ENCODE assay signal across 8 mouse cellular contexts in the genomic region with DNA sequence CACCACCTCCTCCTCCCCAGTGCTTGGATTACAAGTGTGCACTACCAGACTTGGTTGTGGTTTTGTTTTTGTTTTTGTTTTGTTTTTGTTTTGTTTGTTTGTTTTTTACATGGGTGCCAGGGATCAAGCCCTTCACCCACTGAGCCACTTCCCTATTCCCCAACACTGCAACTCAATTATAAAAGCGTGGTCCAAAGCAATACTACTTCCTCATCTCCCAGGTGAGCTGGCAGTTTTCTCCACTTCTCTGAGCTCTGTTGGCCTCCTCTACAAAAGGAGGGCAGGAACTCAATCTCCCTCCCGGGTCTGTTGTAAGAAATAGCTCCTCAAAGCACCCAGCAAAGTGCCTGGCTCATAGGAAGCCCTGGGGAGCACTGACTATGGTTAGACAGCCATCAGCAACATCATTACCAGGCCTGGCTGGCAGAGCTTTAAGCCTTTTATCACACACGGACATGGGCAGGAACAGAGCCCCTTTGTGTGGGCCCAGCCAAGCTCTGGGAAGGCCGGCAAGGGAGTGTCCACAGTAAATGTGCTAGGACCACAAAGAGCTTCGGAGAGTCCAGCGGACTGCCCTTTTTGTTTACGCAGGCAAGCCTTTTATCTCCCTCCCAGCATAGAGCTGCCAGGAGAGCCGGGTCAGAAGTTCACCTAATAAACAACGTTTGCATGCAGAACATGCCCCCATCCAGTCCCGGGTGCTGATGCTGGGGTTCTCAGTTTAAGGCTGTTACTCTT. TPM values are rescaled to one million over a fixed set of nuclear protein-coding genes. Genes with fewer than 3 reads are reported as not detected.
A peak's percentile ranks its signal among the peaks of the same experiment; 100 is the strongest.
DNase-seq lines count a peak whose midpoint lies in the region; ATAC-seq lines count a peak whose summit lies in the region.

No protein-coding gene starts in this region.

- no peaks in the 10 kb centered on the region for H3K27me3 ChIP-seq in heart, embryonic 13.5 days (replicated peaks)
- H3K27me3 ChIP-seq in embryonic facial prominence, embryonic 12.5 days, result no peaks in the 10 kb centered on the region
- H3K27me3 ChIP-seq in midbrain, embryonic 16.5 days (ENCODE audit: control insufficient read depth, insufficient read depth, low read depth, low read length), result no peaks in the 10 kb centered on the region

- peak overlapping the region; percentile 48 for H3K27ac ChIP-seq in heart, embryonic 13.5 days (replicated peaks)
- no peak overlapping the region for H3K27ac ChIP-seq in embryonic facial prominence, embryonic 12.5 days
- no peak overlapping the region for H3K27ac ChIP-seq in midbrain, embryonic 16.5 days (ENCODE audit: low read length)

- H3K4me1 ChIP-seq in heart, embryonic 13.5 days, result peaks cover 13% of the 10 kb centered on the region
- peaks cover 4% of the 10 kb centered on the region; the same call in 1 of the 2 replicates for H3K4me1 ChIP-seq in embryonic facial prominence, embryonic 12.5 days
- H3K4me1 ChIP-seq in midbrain, embryonic 16.5 days (ENCODE audit: control insufficient read depth, insufficient read depth, low read length), result no peaks in the 10 kb centered on the region

- no peaks in the 10 kb centered on the region for H3K36me3 ChIP-seq in heart, embryonic 13.5 days
- no peaks in the 10 kb centered on the region for H3K36me3 ChIP-seq in embryonic facial prominence, embryonic 12.5 days
- H3K36me3 ChIP-seq in midbrain, embryonic 16.5 days (ENCODE audit: control insufficient read depth, insufficient read depth, low read length), result no peaks in the 10 kb centered on the region

- H3K9ac ChIP-seq in heart, embryonic 13.5 days, result no peak overlapping the region
- no peak overlapping the region for H3K9ac ChIP-seq in embryonic facial prominence, embryonic 12.5 days
- H3K9ac ChIP-seq in midbrain, embryonic 16.5 days (ENCODE audit: low read depth, low read length), result no peak overlapping the region

- no peak overlapping the region for H3K4me3 ChIP-seq in heart, embryonic 13.5 days
- H3K4me3 ChIP-seq in embryonic facial prominence, embryonic 12.5 days, result no peak overlapping the region
- no peak overlapping the region for H3K4me3 ChIP-seq in midbrain, embryonic 16.5 days (ENCODE audit: low read depth, low read length)

- no peaks in the 10 kb centered on the region for H3K9me3 ChIP-seq in heart, embryonic 13.5 days
- no peaks in the 10 kb centered on the region for H3K9me3 ChIP-seq in embryonic facial prominence, embryonic 12.5 days
- H3K9me3 ChIP-seq in midbrain, embryonic 16.5 days (replicated peaks; ENCODE audit: control insufficient read depth, low read length, poor library complexity, severe bottlenecking), result no peaks in the 10 kb centered on the region

- WGBS in heart, embryonic 13.5 days, result 23% methylated on average over 10 of the region's 10 CpGs
- 23% methylated on average over 10 of the region's 10 CpGs for WGBS in embryonic facial prominence, embryonic 12.5 days
- WGBS in midbrain, embryonic 16.5 days, result 17% methylated on average over 10 of the region's 10 CpGs

- no peak for ATAC-seq in heart, embryonic 13.5 days (ENCODE audit: extremely low read depth, insufficient number of reproducible peaks, low FRiP score, low TSS enrichment)
- ATAC-seq in embryonic facial prominence, embryonic 12.5 days (ENCODE audit: insufficient number of reproducible peaks, insufficient read depth, low FRiP score, low TSS enrichment), result peak; percentile 35; the same call in 1 of the 2 replicates
- peak; percentile 58; the same call in 1 of the 2 replicates for ATAC-seq in midbrain, embryonic 16.5 days

- no peak for DNase-seq in heart, adult 11 months
- peak; percentile 32 to 49 for DNase-seq in layer of hippocampus, postnatal 10 days (ENCODE audit: low spot score in 2 of 2)
- DNase-seq in thymus, postnatal 14 days, result no peak
- DNase-seq in gastrocnemius, adult 8-10 months (ENCODE audit: low spot score in 2 of 2), result no peak
- DNase-seq in urinary bladder, adult 18-20 months (ENCODE audit: low spot score in 2 of 2), result no peak

- H3K4me2 ChIP-seq in heart, embryonic 13.5 days, result no peak overlapping the region
- H3K4me2 ChIP-seq in embryonic facial prominence, embryonic 12.5 days (replicated peaks), result no peak overlapping the region
- H3K4me2 ChIP-seq in midbrain, embryonic 16.5 days (ENCODE audit: low read length), result no peak overlapping the region

RNA-seq across cellular contexts. Expression of gene Dkk3, which starts 11.3 kb away (rescaled TPM):
- polyA plus RNA-seq in heart, embryonic 13.5 days (2015; fragmentation: Nextera tagmentation; extraction: Ambion mirVana), result 74.7 and 91.0 TPM in 2 replicates
- polyA plus RNA-seq in embryonic facial prominence, embryonic 12.5 days (2016; fragmentation: Nextera tagmentation; extraction: Ambion mirVana), result 40.1 and 46.8 TPM in 2 replicates
- 100 to 1,000 TPM; 137 to 138 TPM for total RNA-seq in layer of hippocampus, postnatal 10 days (2021)
- 26.9 and 35.1 TPM in 2 replicates for polyA plus RNA-seq in midbrain, embryonic 16.5 days (2015; fragmentation: Nextera tagmentation; extraction: Ambion mirVana)
- 10 to 100 TPM in 2 of 4 experiments, 1 to 10 TPM in 2; 4.8 to 19.6 (median 8.7) TPM for total RNA-seq in gastrocnemius, adult 8-10 months (2022)

RNA-seq across cellular contexts. Expression of gene Mical2, which starts 55.5 kb away (rescaled TPM):
- 105 and 109 TPM in 2 replicates for polyA plus RNA-seq in heart, embryonic 13.5 days (2015; fragmentation: Nextera tagmentation; extraction: Ambion mirVana)
- polyA plus RNA-seq in embryonic facial prominence, embryonic 12.5 days (2016; fragmentation: Nextera tagmentation; extraction: Ambion mirVana), result 2.1 and 3.3 TPM in 2 replicates
- 100 to 1,000 TPM; 406 to 434 TPM for total RNA-seq in layer of hippocampus, postnatal 10 days (2021)
- polyA plus RNA-seq in midbrain, embryonic 16.5 days (2015; fragmentation: Nextera tagmentation; extraction: Ambion mirVana), result 3.5 and 5.1 TPM in 2 replicates
- 100 to 1,000 TPM; 172 to 236 (median 206) TPM for total RNA-seq in gastrocnemius, adult 8-10 months (2022)

Comparison
In these comparisons a context has a peak if more than half of its experiments do, and no peak if none do; other contexts are left out.
1. DNase-seq: peak in layer of hippocampus, postnatal 10 days (2 of 2); none in heart, adult 11 months (single experiment), thymus, postnatal 14 days (single experiment), gastrocnemius, adult 8-10 months (0 of 2) and urinary bladder, adult 18-20 months (0 of 2).
2. RNA of gene Mical2, which starts 55.5 kb away (polyA plus RNA-seq): 105 to 109 TPM in heart, embryonic 13.5 days; 3.5 to 5.1 TPM in midbrain, embryonic 16.5 days and 2.1 to 3.3 TPM in embryonic facial prominence, embryonic 12.5 days; every median in the first group is over 10 times any median in the second.